Mouse (Mus musculus) thymus, adult 18-20 months (tissue): ENCODE measurements around the gene C1qtnf6.
A peak's percentile ranks its signal among the peaks of the same experiment; 100 is the strongest.

Experiments
- DNase-seq, 2 experiments: peaks; one replicate each; pipeline ENCODE4 v3.0.0; 2022; ENCODE audit warnings: mixed read lengths in 2 of 2

Gene C1qtnf6

GRCm38 (mm10) chr15:78513019-78513418 lies 18.2 kb downstream of the C1qtnf6 start:
- DNase-seq: no peak

DNA sequence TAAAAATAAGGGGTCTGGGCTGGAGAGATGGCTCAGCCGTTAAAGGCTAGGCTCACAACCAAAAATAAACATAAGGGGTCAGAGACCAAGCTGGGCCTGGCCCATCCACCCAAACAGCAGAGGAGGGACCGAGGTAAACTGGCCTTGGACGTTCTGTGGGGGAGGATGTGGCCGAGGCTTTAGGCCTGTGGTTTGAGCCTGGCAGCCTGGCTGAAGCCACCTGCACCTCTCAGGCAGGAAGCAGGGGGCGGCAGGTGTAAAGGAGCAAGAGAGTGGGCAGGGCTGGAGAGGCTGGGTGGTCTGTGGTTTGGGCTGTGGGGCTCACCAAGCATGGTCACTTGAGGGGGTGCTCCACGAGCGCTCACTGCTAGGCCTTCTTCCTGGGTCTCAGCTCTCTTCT lies 19.3 kb downstream of the C1qtnf6 start:
- no peak for DNase-seq

GRCm38 (mm10) chr15:78510736-78511135 lies 20.5 kb downstream of the C1qtnf6 start:
- no peak for DNase-seq

DNA sequence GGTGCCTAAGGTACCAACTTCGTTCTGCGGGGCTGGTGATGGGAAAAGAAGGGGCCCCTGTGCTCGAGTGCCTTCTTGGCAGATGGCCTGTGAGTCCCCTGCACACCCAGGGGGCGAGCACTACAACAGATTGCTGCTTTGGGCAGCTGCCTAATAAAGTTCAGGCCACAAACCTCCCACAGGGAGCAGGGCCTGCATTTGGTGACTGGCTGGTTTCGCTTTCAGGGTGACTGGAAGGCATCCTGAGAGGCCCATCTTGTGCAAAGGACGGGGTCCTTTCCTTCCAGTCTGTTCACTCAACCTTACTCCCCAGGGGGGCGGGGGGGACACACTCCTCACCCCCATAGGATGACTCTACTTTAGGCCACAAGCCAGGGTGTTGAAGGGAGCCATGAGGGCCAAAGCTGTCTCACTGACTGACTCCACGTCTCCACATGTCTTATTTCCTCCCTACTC lies 21.1 kb downstream of the C1qtnf6 start:
- DNase-seq: no peak

GRCm38 (mm10) chr15:78509297-78509899 lies 21.8 kb downstream of the C1qtnf6 start:
- no peak for DNase-seq

DNA sequence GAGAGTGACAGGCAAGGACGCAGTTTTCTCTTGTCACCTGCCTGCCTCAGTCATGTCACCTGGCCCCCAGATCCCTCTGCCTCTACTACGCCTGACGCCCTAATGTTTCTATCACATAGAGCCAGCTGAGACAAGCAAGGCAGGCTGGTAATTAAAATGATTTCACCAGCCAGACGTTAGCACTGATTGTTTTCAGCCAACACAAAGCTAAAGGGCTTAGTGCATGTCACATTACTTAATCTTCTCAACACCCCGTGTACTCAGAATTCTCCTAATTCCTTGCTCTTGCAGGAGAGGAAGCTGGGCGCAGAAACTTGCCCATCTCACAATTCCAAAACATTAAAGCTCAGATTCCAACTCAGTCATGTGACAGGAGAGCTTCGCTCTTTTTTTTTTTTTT lies 22.8 kb downstream of the C1qtnf6 start:
- no peak for DNase-seq

- DNase-seq: no peak
These were observed 25.7 kb downstream of the C1qtnf6 start for GRCm38 (mm10) chr15:78505541-78505940.

DNA sequence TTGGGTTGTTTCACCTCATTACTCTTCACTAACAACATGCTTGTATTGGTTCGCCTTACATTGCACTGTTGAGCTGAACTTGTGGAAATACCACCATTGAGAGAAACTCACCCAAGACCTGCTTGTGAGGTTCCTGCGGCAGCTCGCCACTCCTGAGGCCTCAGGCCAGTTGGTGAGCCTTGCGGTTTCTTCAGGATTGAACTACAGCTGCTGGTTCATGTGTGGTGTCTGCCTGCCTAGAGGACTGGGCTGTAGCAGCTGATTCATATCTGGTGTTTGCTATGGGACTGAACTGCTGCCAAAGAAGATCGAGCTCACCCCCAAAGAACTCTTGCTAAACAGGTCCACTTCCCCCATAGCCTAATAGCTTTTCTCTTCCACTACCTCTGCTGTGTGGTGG lies 26.4 kb downstream of the C1qtnf6 start:
- no peak for DNase-seq

DNA sequence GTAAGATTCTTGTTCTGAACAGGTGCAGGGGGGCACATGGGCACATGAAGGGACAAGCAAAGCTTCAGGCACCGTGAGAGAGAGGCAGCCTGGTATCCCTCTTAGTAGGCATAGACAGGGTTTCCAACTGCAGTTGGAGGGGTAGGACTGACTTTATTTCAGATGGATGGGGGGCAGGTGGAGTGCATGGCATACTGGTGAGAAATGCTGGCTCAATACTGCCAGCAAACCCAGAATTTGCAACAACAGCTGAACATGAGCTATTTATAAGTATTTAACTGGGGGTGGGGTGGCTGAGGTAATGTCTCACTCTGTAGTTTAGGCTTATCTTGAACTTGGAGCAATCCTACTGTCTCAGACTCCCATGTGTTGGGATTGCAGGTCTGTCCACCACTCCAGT lies 27.2 kb downstream of the C1qtnf6 start:
- DNase-seq: no peak

GRCm38 (mm10) chr15:78502437-78503132 lies 28.6 kb downstream of the C1qtnf6 start:
- no peak for DNase-seq

GRCm38 (mm10) chr15:78494968-78495406 lies 36.2 kb downstream of the C1qtnf6 start, which contains the start of gene Il2rb:
Il2rb (minus strand) TSS chr15:78495271.
- peak in 1 of 2 experiments; percentile 42 for DNase-seq

- DNase-seq: no peak
These were observed 37.7 kb downstream of the C1qtnf6 start for GRCm38 (mm10) chr15:78493401-78494010.

- no peak for DNase-seq
These were observed 39.9 kb downstream of the C1qtnf6 start for GRCm38 (mm10) chr15:78491301-78491700.

- DNase-seq: no peak
These were observed 41.3 kb downstream of the C1qtnf6 start for GRCm38 (mm10) chr15:78489906-78490305.

DNA sequence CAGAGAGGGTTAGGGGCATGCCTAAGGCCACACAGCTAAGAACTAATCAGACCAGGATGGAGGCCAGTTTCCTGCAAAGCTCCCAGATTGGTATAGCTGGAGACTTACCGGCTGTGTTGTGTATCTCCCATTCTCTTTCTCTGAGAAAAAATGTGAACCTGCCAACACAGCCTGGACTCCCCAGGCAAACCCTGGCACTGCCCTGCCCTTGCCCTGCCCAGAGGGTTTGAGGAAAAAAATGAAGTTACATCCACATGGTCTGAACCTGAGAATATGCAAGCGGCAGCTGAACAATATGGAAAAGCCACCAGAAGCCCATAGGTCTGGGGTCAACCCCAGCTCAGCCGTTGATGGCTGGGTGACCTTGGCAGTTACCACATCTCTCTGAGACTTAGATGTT lies 42.0 kb downstream of the C1qtnf6 start:
- DNase-seq: no peak

GRCm38 (mm10) chr15:78487066-78487465 lies 44.1 kb downstream of the C1qtnf6 start:
- no peak for DNase-seq

DNA sequence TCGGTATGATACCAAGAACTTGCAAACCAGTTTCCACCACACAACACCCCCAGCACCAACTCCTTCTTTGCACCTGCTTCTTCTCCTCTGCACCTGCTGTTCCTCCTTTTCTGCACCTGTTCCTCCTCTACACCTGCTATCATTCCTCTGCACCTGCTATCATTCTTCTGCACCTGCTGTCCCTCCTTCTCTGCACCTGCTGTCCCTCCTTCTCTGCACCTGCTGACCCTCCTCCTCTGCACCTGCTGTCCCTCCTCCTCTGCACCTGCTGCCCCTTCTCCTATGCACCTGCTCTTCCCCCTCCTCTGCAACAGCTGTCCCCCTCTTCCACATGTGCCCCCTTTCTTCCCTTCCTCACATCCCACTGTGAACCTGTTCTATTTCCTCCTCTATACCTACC lies 44.7 kb downstream of the C1qtnf6 start:
- DNase-seq: no peak

- no peak for DNase-seq
These were observed 47.9 kb downstream of the C1qtnf6 start for GRCm38 (mm10) chr15:78483311-78483710.

DNA sequence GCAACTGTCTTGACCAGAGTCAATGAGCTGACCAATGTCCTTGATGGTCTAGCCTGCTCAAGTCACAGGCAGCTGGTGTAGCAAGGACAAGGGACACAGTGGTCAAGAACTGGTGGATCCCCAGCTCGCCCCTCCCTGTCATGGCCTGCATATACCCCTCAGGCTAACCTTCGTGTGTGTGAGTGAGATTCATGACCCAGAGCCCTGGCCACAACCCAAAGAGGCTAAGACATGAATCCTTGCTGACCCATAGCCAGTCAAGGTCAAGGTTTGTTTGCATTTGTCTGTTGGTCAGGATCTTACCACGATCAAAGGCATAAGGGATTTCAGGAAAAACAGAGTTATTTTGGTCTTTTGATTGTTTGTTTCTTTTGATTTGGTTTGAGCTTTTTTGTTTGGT lies 48.7 kb downstream of the C1qtnf6 start:
- DNase-seq: no peak

- no peak for DNase-seq
These were observed 49.7 kb downstream of the C1qtnf6 start for GRCm38 (mm10) chr15:78481448-78482000.

GRCm38 (mm10) chr15:78480991-78481390 lies 50.2 kb downstream of the C1qtnf6 start:
- no peak for DNase-seq

GRCm38 (mm10) chr15:78480111-78480510 lies 51.1 kb downstream of the C1qtnf6 start:
- DNase-seq: no peak

DNA sequence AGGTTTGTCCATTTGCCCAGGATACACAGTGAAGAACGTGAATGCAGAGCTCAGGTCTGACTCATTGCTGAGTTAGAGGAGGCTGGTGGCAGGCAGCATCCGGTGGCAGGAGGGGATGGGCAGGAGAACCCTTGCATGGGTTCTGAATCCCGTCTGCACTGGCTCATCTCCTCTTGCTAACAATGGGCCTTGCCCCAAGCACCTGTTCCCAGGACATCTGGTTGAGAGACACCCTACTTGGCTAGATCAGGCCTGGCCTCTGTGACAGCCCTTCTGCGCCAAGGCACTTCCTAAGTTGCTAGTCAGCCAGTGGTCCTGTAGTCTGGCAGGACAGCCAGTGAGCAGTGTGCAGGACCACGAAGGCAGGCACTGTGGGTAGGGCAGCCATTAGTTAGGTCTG lies 51.7 kb downstream of the C1qtnf6 start:
- DNase-seq: no peak

DNA sequence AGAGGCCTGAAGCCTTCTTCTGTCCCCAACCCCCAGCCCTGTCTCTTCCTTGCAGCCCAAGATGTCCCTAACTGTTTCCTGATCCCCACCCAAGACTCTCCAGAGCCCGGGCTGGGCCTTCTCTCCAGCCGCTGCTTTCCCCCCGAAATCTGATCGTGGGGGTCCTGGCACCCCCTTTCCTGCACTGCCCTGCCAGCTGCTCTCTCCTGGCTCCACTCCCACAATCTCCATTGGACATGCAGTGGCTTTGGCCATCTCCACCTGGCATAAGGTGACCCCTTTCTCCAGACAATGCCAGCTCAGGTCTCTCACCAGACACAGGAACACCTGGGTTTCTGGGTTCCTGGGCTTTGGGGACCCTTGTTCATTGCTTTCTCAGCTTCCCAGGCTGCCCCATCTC lies 53.1 kb downstream of the C1qtnf6 start:
- no peak for DNase-seq
